Mouse (Mus musculus) embryonic facial prominence, embryonic 13.5 days (tissue): Measurements from ENCODE around the gene Mdga1. TPM values are rescaled to one million over a fixed set of nuclear protein-coding genes. Genes with fewer than 3 reads are reported as not detected.
"Not testable (repeated sequence)": the region's sequence is repeated elsewhere in the genome, so short reads cannot be mapped to it uniquely, and the experiment has no call there.

Source experiments
- ATAC-seq: fragments of 200-750 bp; cut with Nextera tagmentation; 2 replicates; pipeline ENCODE4 v1.8.0; 2017; ENCODE audit warnings: low read depth; ENCODE audit not compliant: insufficient number of reproducible peaks, insufficient read depth, low FRiP score, low TSS enrichment
- H3K27ac ChIP-seq: fragments of 300-500 bp; sonication (generic); 2 replicates; pipeline ENCODE4 v1.5.1; 2015; ENCODE audit warnings: moderate library complexity, mild to moderate bottlenecking, inconsistent platforms
- H3K27me3 ChIP-seq: fragments of 300-500 bp; sonication (generic); 2 replicates; pipeline ENCODE4 v1.6.1; 2015; ENCODE audit warnings: mild to moderate bottlenecking, inconsistent platforms
- H3K36me3 ChIP-seq: fragments of 300-500 bp; sonication (generic); 2 replicates; pipeline ENCODE4 v1.6.1; 2015; ENCODE audit warnings: mild to moderate bottlenecking, inconsistent platforms
- H3K4me1 ChIP-seq: fragments of 300-500 bp; sonication (generic); 2 replicates; pipeline ENCODE4 v1.6.1; 2015; ENCODE audit warnings: inconsistent platforms
- H3K4me2 ChIP-seq: fragments of 300-500 bp; sonication (generic); 2 replicates; pipeline ENCODE4 v1.6.1; 2015; ENCODE audit warnings: moderate library complexity, mild to moderate bottlenecking, inconsistent platforms
- H3K4me3 ChIP-seq: fragments of 300-500 bp; sonication (generic); 2 replicates; pipeline ENCODE4 v1.5.1; 2015; ENCODE audit warnings: mild to moderate bottlenecking, inconsistent platforms
- H3K9ac ChIP-seq: fragments of 300-500 bp; sonication (generic); 2 replicates; pipeline ENCODE4 v1.6.1; 2015; ENCODE audit warnings: mild to moderate bottlenecking, inconsistent platforms
- H3K9me3 ChIP-seq: fragments of 300-500 bp; sonication (generic); 2 replicates; pipeline ENCODE4 v1.6.1; 2016; ENCODE audit warnings: inconsistent platforms
- WGBS: fragments of 180-500 bp; shearing (Covaris S2); methylation state at CpG from one replicate; pipeline ENCODE4 v1.1.7; 2015; ENCODE audit warnings: mixed read lengths; 5-methylcytosine and 5-hydroxymethylcytosine counted together
- polyA plus RNA-seq: library from polyadenylated mRNA; unstranded; fragments of >200 nt; fragmentation: Nextera tagmentation; extraction: Ambion mirVana; gene quantifications from 2 replicates; pipeline ENCODE4 v1.2.1, GENCODE M21; 2015

Gene Mdga1
- polyA plus RNA-seq, 1 experiment from 2014 or later, result 3.0 TPM

GRCm38 (mm10) chr17:29789715-29790114 lies 180.2 kb downstream of the Mdga1 start:
- H3K4me1 ChIP-seq, result peaks cover under 1% of the 10 kb centered on the region
- no peak overlapping the region for H3K4me2 ChIP-seq
- H3K9ac ChIP-seq, result no peak overlapping the region
- no peaks in the 10 kb centered on the region for H3K36me3 ChIP-seq
- no peak overlapping the region for H3K4me3 ChIP-seq
- 69% methylated on average over 9 of the region's 9 CpGs for WGBS
- ATAC-seq, result no peak
- H3K27me3 ChIP-seq, result no peaks in the 10 kb centered on the region
- no peak overlapping the region for H3K27ac ChIP-seq
- H3K9me3 ChIP-seq, result no peaks in the 10 kb centered on the region

DNA sequence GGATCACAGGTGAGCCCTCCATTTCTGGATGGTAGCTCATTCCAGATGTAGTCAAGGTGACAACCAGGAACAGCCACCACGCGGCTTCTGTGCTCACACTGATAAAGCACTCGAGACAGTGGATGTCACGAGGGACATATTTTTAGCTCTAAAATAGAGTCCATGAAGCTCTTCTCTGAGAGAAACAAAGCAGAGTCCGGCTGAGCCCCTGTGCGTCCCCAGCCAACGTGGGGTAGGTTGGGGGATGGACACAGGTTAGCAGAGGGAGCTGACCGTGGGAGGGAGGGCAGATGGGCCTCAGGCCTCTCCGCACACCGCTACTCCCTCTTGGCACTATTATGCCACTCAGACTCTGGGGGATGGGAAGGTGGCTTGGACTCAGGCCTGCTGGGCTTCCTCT lies 181.3 kb downstream of the Mdga1 start:
- no peak overlapping the region for H3K27ac ChIP-seq
- H3K9me3 ChIP-seq, result no peaks in the 10 kb centered on the region
- H3K4me1 ChIP-seq, result no peaks in the 10 kb centered on the region
- ATAC-seq, result no peak
- WGBS, result 85% methylated on average over 10 of the region's 10 CpGs
- no peak overlapping the region for H3K4me3 ChIP-seq
- no peaks in the 10 kb centered on the region for H3K36me3 ChIP-seq
- H3K4me2 ChIP-seq, result no peak overlapping the region
- H3K27me3 ChIP-seq, result no peaks in the 10 kb centered on the region
- H3K9ac ChIP-seq, result no peak overlapping the region

DNA sequence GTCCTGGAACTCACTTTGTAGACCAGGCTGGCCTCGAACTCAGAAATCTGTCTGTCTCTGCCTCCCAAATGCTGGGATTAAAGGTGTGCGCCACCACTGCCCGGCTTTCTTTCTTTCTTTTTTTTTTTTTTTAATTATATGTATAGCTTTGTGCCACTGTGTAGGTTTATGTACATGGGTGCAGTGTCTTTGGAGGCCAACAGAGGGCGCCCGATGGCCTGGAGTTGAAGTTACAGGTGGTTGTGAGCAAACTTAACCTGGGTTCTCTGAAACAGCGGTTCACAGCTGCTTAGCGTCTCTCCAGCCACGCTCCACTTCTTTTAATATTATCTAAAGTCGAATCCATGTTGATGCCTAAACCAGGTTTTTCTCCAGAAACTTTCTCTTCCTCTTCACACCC lies 185.1 kb downstream of the Mdga1 start:
- no peak overlapping the region for H3K9ac ChIP-seq
- no peaks in the 10 kb centered on the region for H3K36me3 ChIP-seq
- 80% methylated on average over 9 of the region's 9 CpGs for WGBS
- no peak overlapping the region for H3K4me3 ChIP-seq
- H3K27ac ChIP-seq, result no peak overlapping the region
- no peaks in the 10 kb centered on the region for H3K9me3 ChIP-seq
- no peaks in the 10 kb centered on the region for H3K4me1 ChIP-seq
- no peak overlapping the region for H3K4me2 ChIP-seq
- no peaks in the 10 kb centered on the region for H3K27me3 ChIP-seq
- no peak for ATAC-seq

DNA sequence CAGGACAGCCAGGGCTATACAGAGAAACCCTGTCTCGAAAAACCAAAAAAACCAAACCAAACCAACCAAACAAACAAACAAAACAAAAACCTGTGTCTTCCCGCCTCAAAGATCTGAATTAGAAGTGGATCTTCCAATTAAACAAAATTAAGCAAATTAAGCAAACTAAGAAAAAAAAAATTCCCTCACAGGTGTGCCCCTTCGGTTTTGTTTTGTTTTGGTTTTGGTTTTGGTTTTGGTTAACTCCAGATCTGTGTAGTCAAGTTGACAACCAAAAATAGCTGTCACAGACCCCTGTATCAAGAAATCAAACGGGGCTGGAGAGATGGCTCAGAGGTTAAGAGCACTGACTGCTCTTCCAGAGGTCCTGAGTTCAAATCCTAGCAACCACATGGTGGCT lies 188.4 kb downstream of the Mdga1 start:
- H3K4me3 ChIP-seq, H3K27me3 ChIP-seq, H3K4me1 ChIP-seq, H3K36me3 ChIP-seq, H3K9ac ChIP-seq, ATAC-seq, H3K9me3 ChIP-seq, H3K4me2 ChIP-seq, H3K27ac ChIP-seq: not testable (repeated sequence)
- 88% methylated on average over 4 of the region's 4 CpGs for WGBS

DNA sequence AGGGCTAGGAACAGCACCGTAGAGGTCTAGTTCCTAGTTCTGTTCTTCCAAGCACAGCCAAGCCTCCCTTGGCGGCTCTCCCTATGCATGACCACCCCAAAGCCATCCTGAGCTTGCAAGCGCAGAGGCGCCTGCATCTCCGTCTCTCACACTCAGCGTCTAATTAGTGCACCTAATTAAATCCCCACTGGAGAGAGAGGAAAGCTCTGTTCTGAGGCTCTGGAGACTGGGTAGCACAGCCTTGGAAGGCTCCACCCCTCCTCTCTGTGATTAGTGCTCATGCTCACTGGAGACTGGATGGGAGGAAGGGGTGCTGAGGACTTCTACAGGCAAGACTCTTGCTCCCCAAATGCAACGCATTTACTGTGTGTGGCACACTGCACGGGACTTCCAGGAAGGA lies 191.9 kb downstream of the Mdga1 start:
- Histone ChIP-seq H3K4me3 (no peak overlapping the region), H3K27ac (no peak overlapping the region), H3K4me1 (peaks cover 3% of the 10 kb centered on the region; the same call in 1 of the 2 replicates), H3K9ac (no peak overlapping the region), H3K27me3 (peaks cover 13% of the 10 kb centered on the region; the same call in 1 of the 2 replicates), H3K9me3 (no peaks in the 10 kb centered on the region), H3K36me3 (no peaks in the 10 kb centered on the region), H3K4me2 (no peak overlapping the region)
- no peak for ATAC-seq
- WGBS, result 67% methylated on average over 8 of the region's 8 CpGs

Other genes with a start within 250 kb of the Mdga1 start
- 46.2 and 55.2 TPM in 2 replicates for gene Zfand3, start 34.6 kb upstream of the Mdga1 start, polyA plus RNA-seq